Mouse (Mus musculus) spleen, adult 2 months (tissue): ENCODE data around the gene Gm9944.

ENCODE experiments used
- CTCF ChIP-seq: fragments of 200-500 bp; IDR thresholded peaks from 2 replicates; pipeline ENCODE4 v1.5.1; 2011; ENCODE audit warnings: mild to moderate bottlenecking, inconsistent platforms; ENCODE audit not compliant: insufficient read depth, insufficient read length, insufficient replicate concordance; ENCODE audit errors: extremely low read depth
- POLR2A ChIP-seq: fragments of 200-500 bp; IDR thresholded peaks from 2 replicates; pipeline ENCODE4 v1.6.1; 2011; ENCODE audit warnings: low read depth, low read length, inconsistent platforms

GRCm38 (mm10) chr4:144404456-144405086, 48.5 kb downstream of the Gm9944 start:
- TF ChIP-seq POLR2A, result no peak
- TF ChIP-seq CTCF, result no peak
